Mouse (Mus musculus) layer of hippocampus, adult 9-11 months (tissue): ENCODE results near the gene Thra.

Experiments
- DNase-seq: peaks from one replicate; pipeline ENCODE4 v3.0.0; 2022

Gene Thra

GRCm38 (mm10) chr11:98766816-98767215 lies 26.4 kb downstream of the Thra start:
- DNase-seq, result no peak

DNA sequence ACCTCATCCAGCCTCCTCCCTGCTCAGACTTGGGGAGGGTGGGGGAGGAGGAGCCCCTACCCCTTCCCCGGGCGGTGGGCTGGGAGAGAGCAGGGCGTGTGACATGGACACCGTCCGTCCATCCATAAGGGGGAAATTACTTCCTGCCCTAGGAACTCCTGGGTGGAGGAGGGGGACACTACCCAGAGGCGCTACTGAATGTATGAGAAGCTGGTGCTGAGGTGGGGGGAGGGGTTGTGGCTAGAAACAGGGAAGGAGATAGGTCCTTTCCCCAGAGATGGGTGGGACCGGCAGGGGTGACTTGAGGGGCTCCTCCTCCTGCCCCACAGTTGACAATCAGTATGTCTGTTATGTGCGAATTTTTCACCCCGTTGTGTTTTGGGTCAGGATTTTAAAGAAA lies 26.8 kb downstream of the Thra start:
- no peak for DNase-seq

- no peak for DNase-seq
Measured at GRCm38 (mm10) chr11:98767713-98768112, 27.3 kb downstream of the Thra start.

DNA sequence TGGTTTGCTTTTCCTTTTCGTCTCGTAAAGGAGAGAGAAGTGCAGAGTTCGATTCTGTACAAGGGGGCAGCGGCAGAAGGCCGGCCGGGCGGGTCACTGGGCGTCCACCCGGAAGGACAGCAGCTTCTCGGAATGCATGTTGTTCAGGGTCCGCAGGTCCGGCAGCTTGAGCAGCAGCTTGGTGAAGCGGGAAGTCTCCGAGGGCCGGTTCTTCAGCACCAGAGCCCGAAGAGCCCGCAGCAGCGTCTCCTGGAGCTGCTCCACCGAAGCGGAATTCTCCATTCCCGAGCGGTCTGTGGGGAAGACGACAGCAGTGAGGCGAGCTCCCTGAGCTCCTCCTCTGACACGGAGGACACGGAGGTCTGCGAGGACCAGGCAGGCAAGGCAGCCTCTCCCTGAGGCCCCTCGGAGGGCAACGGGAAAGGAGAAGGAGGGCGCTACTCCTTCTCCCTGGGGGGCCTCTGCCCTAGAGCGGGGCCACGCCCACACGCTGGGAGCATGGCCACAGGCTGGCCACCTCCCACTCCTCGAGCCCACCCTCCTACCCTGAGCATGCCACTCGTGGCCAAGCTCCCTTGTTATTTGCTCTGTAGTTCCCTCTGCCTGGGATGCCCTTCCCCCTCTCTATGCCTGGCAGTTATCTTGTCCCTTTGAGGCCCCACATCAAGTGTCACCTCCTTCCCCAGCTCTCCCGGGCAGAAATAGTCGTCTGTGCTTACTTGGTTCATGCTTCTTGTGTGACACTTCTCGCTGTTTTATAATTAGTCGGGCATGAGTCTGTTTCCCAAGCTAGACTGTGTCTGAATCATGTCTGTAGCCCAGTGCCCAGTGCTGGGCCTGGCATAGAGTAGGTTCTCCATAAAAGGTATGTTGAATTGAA lies 27.9 kb downstream of the Thra start:
- no peak for DNase-seq

GRCm38 (mm10) chr11:98769007-98769954 lies 28.8 kb downstream of the Thra start:
- peak; percentile 12 for DNase-seq

- peak; percentile 85 for DNase-seq
Measured at GRCm38 (mm10) chr11:98770096-98770975, 29.9 kb downstream of the Thra start.

DNA sequence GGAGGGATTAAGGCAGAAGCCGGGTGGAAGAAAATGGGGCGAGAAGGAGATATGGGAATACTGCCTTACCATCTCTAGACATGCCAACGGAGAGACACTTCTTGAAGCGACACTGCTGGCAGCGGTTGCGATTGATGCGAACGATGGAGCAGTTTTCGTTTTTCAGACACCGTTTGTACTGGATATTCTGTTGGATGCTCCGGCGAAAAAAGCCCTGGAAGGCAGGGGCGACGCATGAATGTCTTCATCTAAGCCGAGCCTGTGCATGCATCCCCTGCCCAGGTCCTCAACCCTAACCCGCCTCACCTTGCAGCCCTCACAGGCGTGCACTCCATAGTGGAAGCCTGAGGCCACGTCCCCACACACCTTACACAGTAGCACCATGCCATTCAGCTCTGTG lies 30.7 kb downstream of the Thra start:
- peak; percentile 38 for DNase-seq

DNA sequence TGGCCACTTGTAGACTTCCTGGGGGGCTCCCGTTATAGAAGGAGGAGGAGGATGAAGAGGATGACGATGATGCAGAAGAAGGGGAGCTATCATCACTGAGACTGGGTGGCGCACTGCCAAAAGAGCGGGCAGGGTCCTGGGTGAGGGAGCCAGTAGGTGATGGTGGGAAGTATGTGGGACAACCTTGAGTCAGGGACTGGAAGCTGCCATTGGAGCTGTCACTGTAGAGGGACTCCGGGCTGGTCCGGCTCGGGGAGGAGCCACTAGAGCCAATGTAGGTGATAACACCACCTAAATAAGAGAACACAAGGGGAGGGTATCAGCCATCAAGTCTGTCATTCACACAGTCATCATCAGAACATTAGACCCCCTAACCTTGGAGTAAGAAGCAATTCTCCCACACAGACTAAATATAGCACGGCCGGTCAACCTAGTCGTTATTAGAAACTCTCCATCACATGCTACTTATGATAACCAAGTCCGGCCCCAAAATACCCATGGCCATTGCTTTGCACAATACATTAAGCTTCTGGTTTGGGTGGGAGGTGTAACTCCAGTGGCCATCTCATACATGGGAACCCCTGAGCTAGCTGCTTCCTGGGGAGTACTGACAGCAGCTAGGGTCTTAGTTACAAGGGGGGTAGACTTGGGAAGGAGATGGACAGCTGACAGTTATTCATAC lies 31.5 kb downstream of the Thra start:
- peak; percentile 25 for DNase-seq

- DNase-seq, result peak; percentile 67
Measured at GRCm38 (mm10) chr11:98772667-98773171, 32.3 kb downstream of the Thra start.

- peak; percentile 100 for DNase-seq
Measured at GRCm38 (mm10) chr11:98773635-98774295, 33.3 kb downstream of the Thra start.

- no peak for DNase-seq
Measured at GRCm38 (mm10) chr11:98774582-98775347, 34.3 kb downstream of the Thra start, which contains the start of gene Nr1d1. Gene Nr1d1, minus strand, starts transcription at chr11:98775333.

- DNase-seq, result peak; percentile 100
Measured at GRCm38 (mm10) chr11:98775348-98776051, 35.1 kb downstream of the Thra start.

DNA sequence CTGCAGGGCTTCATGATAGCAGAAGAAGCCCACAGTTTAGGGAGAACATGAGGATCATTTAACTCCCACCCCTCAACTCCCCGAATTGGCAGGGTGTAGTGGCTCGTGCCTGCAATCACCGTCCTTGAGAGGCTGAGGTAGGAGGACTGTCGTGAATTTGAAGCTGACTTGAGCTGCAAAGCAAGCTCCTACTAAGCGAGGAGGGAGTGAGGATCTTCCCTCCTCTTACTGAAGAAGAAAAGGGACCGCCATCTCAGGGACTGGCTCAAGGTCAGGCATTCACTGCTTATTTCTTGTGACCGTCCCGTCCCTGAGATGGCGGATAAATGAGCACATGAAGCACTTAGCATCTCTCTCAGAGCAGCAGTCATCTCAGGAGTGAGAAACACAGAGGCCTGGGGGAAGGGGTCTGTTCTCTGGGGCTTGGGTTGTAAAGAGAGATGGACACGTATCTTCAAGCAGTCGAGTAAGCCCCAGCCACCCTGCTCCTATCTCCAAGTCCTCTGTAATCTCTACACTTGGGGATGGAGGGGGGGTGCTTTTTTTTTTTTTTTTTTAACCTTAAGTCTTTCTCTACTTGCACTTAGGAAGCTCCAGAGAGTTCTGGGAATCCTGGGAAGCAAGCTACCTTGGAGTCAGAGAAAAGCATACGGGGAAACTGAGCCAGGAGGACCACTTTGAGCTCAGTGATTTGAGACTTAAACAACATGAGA lies 35.8 kb downstream of the Thra start:
- no peak for DNase-seq

GRCm38 (mm10) chr11:98776843-98777590 lies 36.6 kb downstream of the Thra start:
- DNase-seq, result no peak

DNA sequence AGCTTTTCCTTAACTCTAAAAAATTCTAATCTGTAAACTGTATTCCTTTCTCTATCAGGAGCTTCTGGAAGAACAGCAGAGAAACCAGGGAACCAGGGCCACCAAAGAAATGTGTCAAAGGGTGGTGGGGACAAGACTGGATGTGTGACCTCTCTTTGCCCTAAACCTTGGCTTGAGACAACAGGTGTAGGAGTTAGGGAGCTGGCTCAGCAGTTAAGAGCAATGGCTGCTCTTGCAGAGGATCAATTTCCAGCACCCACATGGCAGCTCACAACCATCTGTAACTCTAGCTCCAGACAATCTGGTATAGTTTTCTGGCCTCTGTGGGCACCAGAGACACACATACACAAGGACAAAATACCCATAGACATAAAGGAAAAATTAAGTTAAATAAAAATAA lies 37.5 kb downstream of the Thra start:
- no peak for DNase-seq

GRCm38 (mm10) chr11:98781851-98782512 lies 41.5 kb downstream of the Thra start:
- peak; percentile 86 for DNase-seq

DNA sequence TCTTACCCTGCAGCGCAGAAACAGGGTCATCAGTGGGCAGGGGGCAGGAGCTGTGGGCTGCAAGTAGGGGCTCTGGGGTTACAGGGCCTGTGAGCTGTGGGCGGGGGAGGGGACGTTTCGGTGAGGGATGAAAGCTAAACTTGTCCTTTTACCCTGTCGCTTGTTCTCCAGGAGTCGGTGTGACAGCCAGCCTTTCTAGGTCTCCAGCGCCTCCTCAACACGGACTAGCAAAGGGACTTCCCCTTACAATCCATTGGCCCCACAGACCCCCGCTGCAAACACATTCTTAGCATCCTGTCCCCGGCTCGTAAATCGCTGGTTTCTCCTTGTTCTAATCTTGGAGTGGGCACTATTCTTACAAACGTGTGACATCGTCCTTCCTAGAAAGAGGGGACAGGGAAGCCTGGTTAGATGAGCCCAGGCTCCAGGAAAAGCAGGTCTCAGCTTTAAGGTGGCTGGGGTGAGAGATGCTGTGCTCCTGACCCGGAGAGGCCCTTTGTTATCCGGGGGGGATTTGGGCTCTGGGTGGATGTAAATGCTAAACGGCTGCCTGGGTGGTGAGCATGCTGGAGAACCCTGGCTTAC lies 42.3 kb downstream of the Thra start:
- no peak for DNase-seq
